Mouse (Mus musculus) spleen, adult 12 weeks (tissue): Measurements from ENCODE around the gene Ndufb4.

Experiments
- DNase-seq: peaks from one replicate; pipeline ENCODE4 v3.0.0; 2022; ENCODE audit warnings: low spot score

The Ndufb4 gene

GRCm38 (mm10) chr16:37635095-37635494 is 19.2 kb downstream of the Ndufb4 start:
- no peak for DNase-seq

GRCm38 (mm10) chr16:37634578-37634977 is 19.7 kb downstream of the Ndufb4 start:
- DNase-seq, result no peak

- DNase-seq, result no peak
These were observed 25.2 kb downstream of the Ndufb4 start for GRCm38 (mm10) chr16:37629011-37629410.

DNA sequence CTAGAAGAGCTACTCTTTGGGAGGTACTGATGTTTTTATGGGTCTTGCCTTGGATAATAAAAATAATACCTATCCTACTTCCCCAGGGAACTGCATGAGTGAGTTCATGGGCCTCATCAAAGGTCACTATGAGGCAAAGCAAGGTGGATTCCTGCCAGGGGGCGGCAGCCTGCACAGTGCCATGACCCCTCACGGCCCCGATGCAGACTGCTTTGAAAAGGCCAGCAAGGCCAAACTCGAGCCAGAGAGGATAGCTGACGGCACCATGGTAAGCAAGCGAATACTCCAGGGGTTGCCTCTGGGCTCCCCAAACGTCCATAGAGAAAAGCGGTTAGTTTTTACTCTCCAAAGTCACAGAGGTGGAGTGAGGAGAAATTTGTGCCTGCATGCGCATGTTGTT is 25.9 kb downstream of the Ndufb4 start:
- DNase-seq, result no peak

- no peak for DNase-seq
These were observed 27.8 kb downstream of the Ndufb4 start for GRCm38 (mm10) chr16:37626388-37626949.

GRCm38 (mm10) chr16:37622919-37623318 is 31.3 kb downstream of the Ndufb4 start:
- no peak for DNase-seq

- DNase-seq, result no peak
These were observed 31.9 kb downstream of the Ndufb4 start for GRCm38 (mm10) chr16:37622403-37622802.

GRCm38 (mm10) chr16:37617695-37618094 is 36.6 kb downstream of the Ndufb4 start:
- no peak for DNase-seq

DNA sequence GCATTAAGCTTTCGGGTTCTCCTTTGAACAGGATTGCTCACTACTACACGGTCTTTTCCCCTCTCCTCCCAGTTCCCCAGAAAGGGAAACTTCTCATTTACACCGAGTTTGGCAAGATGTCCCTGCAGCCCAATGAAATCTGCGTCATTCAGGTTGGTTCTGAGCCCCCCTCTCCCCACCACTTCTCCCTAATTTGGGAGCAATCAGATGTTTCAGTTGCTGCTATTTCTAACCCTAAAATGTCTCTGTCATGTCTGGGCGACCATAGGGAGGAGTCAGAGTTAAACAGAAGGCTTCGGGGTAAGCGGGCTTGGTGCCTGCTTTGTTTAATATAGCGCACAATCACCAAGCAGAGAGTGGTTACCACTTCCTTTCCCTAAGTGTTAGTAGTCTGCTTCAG is 38.1 kb downstream of the Ndufb4 start:
- DNase-seq, result no peak

DNA sequence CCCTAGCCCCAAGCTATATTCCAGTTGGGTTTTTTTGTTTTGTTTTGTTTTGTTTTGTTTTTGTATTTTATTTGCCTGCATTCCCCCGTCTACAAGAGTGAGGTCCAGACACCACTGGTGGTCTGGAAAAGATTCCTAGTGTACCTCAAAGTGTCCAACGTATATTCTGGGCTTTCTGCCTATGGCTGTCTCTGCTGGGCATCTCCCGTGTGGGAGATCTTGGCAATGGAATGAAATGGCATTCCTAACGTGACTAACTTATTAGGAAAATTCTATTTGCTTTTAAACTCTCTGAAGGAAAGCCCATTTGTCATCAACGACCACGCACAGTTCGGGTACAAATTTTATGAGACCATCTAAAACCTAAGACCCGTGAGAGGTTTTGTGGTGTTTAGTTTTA is 38.8 kb downstream of the Ndufb4 start:
- no peak for DNase-seq

GRCm38 (mm10) chr16:37614540-37614939 is 39.7 kb downstream of the Ndufb4 start:
- no peak for DNase-seq

GRCm38 (mm10) chr16:37612013-37612412 is 42.2 kb downstream of the Ndufb4 start:
- DNase-seq, result no peak

GRCm38 (mm10) chr16:37611072-37611471 is 43.2 kb downstream of the Ndufb4 start:
- DNase-seq, result no peak

DNA sequence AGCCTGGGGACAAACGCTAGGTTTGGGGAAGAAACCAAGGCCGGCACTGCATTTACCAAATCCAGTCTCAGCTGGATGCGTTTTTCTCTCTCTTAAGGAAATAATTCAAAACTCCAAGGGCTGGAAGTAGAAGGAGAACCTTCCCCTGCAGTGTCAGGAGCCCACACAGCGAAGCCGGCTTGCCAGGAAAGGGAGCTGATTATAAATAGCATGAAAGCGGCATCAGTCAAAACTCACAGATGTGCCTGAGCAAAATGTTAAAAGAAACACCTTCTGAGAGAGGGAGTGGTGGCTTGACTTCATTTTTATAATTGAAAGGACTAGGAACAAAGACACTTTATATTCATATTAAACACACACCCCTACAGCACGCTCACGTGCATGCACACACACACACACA is 43.9 kb downstream of the Ndufb4 start:
- DNase-seq, result no peak

GRCm38 (mm10) chr16:37604243-37604642 is 50.0 kb downstream of the Ndufb4 start:
- DNase-seq, result no peak

DNA sequence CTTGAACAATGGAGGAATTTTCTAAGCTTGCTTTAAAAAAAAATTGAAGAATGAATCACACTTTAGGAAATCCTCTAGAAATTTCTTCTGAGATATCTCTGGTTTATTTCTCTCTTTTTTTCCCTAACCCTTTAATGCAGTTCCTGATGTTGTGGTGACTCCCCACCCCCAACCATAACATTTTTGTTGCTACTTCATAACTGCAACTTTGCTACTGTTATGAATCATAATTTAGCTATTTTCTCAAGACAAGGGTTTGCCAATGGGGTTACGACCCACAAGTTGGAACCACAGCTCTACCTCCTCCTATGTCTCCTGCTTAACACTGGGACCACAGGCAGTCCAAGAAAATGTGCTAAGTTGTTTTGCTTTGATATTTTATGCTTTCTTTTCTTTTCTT is 50.8 kb downstream of the Ndufb4 start:
- no peak for DNase-seq

DNA sequence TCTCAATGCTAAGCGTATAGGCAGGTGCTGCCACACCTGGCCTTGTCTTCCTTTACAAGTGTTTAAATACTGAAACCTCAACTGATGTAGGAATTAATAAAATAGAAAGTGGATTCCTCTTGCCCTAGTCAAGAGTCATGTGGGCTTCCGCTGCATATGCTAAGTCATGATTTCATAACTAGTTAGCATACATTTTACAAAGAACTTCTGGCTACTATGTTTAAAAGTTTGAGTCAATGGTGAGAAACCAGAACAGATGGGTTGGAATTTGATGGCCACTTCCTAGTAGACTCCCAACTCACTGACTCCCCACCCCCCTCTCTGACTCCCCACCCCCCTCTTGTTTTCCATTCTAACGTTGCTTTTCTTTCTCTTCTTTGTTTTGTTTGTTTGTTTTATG is 54.9 kb downstream of the Ndufb4 start:
- no peak for DNase-seq

- DNase-seq, result no peak
These were observed 55.8 kb downstream of the Ndufb4 start for GRCm38 (mm10) chr16:37598463-37598862.

- no peak for DNase-seq
These were observed 56.8 kb downstream of the Ndufb4 start for GRCm38 (mm10) chr16:37597412-37597811.
